8 mouse cellular contexts compared by ENCODE assay signal in the genomic region with DNA sequence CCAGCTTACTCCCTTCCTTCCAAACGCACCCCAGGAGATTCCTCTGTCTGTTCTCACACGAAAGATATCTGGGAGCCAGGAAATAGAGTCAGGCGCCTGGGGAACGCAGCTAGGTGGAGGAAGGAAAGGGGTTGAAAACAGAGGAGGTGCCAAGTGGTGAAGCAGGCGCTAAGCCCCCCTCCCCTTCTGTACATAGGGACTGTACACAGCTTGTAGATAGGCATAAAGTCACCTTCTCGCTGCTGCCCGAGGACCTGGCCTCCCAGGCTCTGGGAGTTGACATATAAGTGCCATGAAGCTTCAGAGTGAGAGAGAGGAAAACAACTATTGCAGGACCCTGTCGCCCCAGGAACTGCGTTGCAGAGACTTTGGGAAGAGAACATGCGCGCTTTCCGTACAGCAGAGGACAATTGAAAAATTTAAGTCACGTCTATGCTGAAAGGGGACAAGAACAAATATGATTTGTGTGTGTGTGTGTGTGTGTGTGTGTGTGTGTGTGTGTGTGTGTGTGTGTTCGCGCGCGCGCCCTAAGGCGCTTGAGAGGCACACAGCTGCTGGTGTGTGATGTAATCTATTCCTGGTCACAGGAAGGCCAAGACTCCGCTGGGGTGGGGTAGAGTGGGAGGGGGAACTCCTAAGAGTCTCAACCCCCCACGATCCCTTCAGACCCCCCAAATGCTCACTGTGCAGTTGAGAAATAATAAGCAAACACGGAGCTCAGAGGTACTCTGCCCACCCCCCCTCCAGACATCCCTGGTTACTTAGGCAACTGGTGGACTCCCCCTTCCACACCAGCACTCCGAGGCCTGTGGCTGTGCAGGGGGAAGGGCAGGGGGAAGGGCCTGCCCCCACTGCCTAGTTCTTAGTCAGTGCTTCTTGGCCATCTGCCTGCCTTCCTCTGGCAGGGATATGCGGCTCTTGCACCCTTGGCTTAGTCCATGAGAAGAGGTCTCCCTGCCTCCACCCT. TPM values are rescaled to one million over a fixed set of nuclear protein-coding genes. Genes with fewer than 3 reads are reported as not detected.
DNase-seq lines count a peak whose midpoint lies in the region; ATAC-seq and TF ChIP-seq lines count a peak whose summit lies in the region.

No protein-coding gene starts in this region.

- no peaks in the 10 kb centered on the region for H3K36me3 ChIP-seq in embryonic facial prominence, embryonic 11.5 days (replicated peaks; ENCODE audit: control insufficient read depth, insufficient read depth, low read depth, low read length)
- H3K36me3 ChIP-seq in heart, adult 2 months (ENCODE audit: control insufficient read depth, insufficient read depth, low read length), result peaks cover 2% of the 10 kb centered on the region
- H3K36me3 ChIP-seq in liver, embryonic 11.5 days (ENCODE audit: control insufficient read depth, insufficient read depth, low read length), result no peaks in the 10 kb centered on the region
- no peaks in the 10 kb centered on the region for H3K36me3 ChIP-seq in midbrain, postnatal 0 days (ENCODE audit: insufficient read depth, low read length)
- no peaks in the 10 kb centered on the region for H3K36me3 ChIP-seq in stomach, embryonic 16.5 days (ENCODE audit: control insufficient read depth, insufficient read depth, low read length)

- peak; percentile 70; the same call in 1 of the 2 replicates for ATAC-seq in embryonic facial prominence, embryonic 11.5 days (replicated peaks; ENCODE audit: insufficient number of reproducible peaks, low FRiP score, low TSS enrichment, low read depth)
- peak; percentile 26; the same call in 1 of the 2 replicates for ATAC-seq in liver, embryonic 11.5 days (replicated peaks; ENCODE audit: low FRiP score)
- ATAC-seq in midbrain, postnatal 0 days (ENCODE audit: low FRiP score), result peak; percentile 86
- ATAC-seq in stomach, embryonic 16.5 days (ENCODE audit: insufficient read depth, low FRiP score), result peak; percentile 94

- no peaks in the 10 kb centered on the region for H3K9me3 ChIP-seq in embryonic facial prominence, embryonic 11.5 days (replicated peaks; ENCODE audit: control insufficient read depth, low read length)
- no peaks in the 10 kb centered on the region for H3K9me3 ChIP-seq in liver, embryonic 11.5 days (ENCODE audit: control insufficient read depth, low read length)
- no peaks in the 10 kb centered on the region for H3K9me3 ChIP-seq in midbrain, postnatal 0 days (ENCODE audit: low read length)
- H3K9me3 ChIP-seq in stomach, embryonic 16.5 days (replicated peaks; ENCODE audit: control insufficient read depth, low read length), result 0 out of 2 replicates have a peak, but pooled peaks cover 2% of the 10 kb centered on the region

- H3K4me1 ChIP-seq in embryonic facial prominence, embryonic 11.5 days (ENCODE audit: control insufficient read depth, insufficient read depth, low read length), result no peaks in the 10 kb centered on the region
- H3K4me1 ChIP-seq in heart, adult 2 months (ENCODE audit: control insufficient read depth, insufficient read depth, low read length), result peaks cover 16% of the 10 kb centered on the region
- H3K4me1 ChIP-seq in liver, embryonic 11.5 days (replicated peaks; ENCODE audit: control insufficient read depth, insufficient read depth, low read length), result peaks cover 29% of the 10 kb centered on the region
- H3K4me1 ChIP-seq in midbrain, postnatal 0 days (ENCODE audit: insufficient read depth, low read length), result no peaks in the 10 kb centered on the region
- H3K4me1 ChIP-seq in stomach, embryonic 16.5 days (ENCODE audit: control insufficient read depth, insufficient read depth, low read length), result peaks cover 19% of the 10 kb centered on the region

- H3K79me2 ChIP-seq in heart, adult 2 months (replicated peaks; ENCODE audit: control insufficient read depth, insufficient read depth, low read length), result no peaks in the 10 kb centered on the region

- TF ChIP-seq POLR2A in heart, adult 2 months (IDR thresholded peaks at IDR 0.05; ENCODE audit: insufficient read depth, low read depth, low read length), result peak; percentile 33; the same call in 1 of the 2 replicates

- TF ChIP-seq CTCF in left cerebral cortex, adult 2 months (IDR thresholded peaks at IDR 0.05), result no peak
- TF ChIP-seq CTCF in heart, adult 2 months (IDR thresholded peaks at IDR 0.05), result no peak
- TF ChIP-seq CTCF in midbrain, postnatal 0 days (IDR thresholded peaks at IDR 0.05), result no peak

- H3K27me3 ChIP-seq in embryonic facial prominence, embryonic 11.5 days (ENCODE audit: control insufficient read depth, insufficient read depth, low read length), result no peaks in the 10 kb centered on the region
- H3K27me3 ChIP-seq in heart, adult 2 months (ENCODE audit: control insufficient read depth, insufficient read depth, low read length), result no peaks in the 10 kb centered on the region
- no peaks in the 10 kb centered on the region for H3K27me3 ChIP-seq in liver, embryonic 11.5 days (replicated peaks; ENCODE audit: control insufficient read depth, insufficient read depth, low read length)
- H3K27me3 ChIP-seq in midbrain, postnatal 0 days (ENCODE audit: insufficient read depth, low read length), result no peaks in the 10 kb centered on the region
- no peaks in the 10 kb centered on the region for H3K27me3 ChIP-seq in stomach, embryonic 16.5 days (ENCODE audit: control insufficient read depth, insufficient read depth, low read length)

- intact Hi-C loops in left cerebral cortex, adult 2 months (cut with DNase I), result no loop called here
- intact Hi-C loops in heart, adult 2 months (cut with DNase I), result loop anchor here (2.0 to 5.0 kb wide), 2 partner anchors 23 to 43 kb away; a partner anchor contains a TSS

- peak overlapping the region; percentile 38 for H3K4me3 ChIP-seq in left cerebral cortex, adult 2 months
- no peak overlapping the region for H3K4me3 ChIP-seq in embryonic facial prominence, embryonic 11.5 days (ENCODE audit: low read depth, low read length)
- H3K4me3 ChIP-seq in heart, adult 2 months, result peak overlapping the region; percentile 36
- peak overlapping the region; percentile 3 for H3K4me3 ChIP-seq in liver, embryonic 11.5 days (ENCODE audit: low read depth, low read length)
- H3K4me3 ChIP-seq in midbrain, postnatal 0 days (ENCODE audit: low read depth, low read length), result no peak overlapping the region; the same call in 1 of the 2 replicates
- peak overlapping the region; percentile 24 for H3K4me3 ChIP-seq in stomach, embryonic 16.5 days (replicated peaks; ENCODE audit: low read length)

- peak; percentile 61; the same call in 1 of the 2 replicates for TF ChIP-seq EP300 in heart, adult 2 months (IDR thresholded peaks at IDR 0.05; ENCODE audit: insufficient read depth, low read depth, low read length)

- DNase-seq in left cerebral cortex, adult 2 months (ENCODE audit: extremely low spot score in 1 of 2, low spot score in 2 of 2), result peak; percentile 16 to 39
- DNase-seq in left cerebral cortex, adult 11 months (ENCODE audit: low spot score), result no peak
- peak; percentile 54 for DNase-seq in embryonic facial prominence, embryonic 11.5 days (ENCODE audit: low spot score)
- peak; percentile 88 to 93 for DNase-seq in heart, adult 2 months
- peak; percentile 55 for DNase-seq in kidney, adult 18-20 months
- DNase-seq in liver, embryonic 11.5 days (ENCODE audit: low spot score), result peak; percentile 49
- peak; percentile 89 for DNase-seq in midbrain, postnatal 0 days (ENCODE audit: low spot score)

- H3K9ac ChIP-seq in embryonic facial prominence, embryonic 11.5 days (replicated peaks; ENCODE audit: low read length), result no peak overlapping the region; the same call in 1 of the 2 replicates
- H3K9ac ChIP-seq in heart, adult 2 months (ENCODE audit: low read depth, low read length), result peak overlapping the region; percentile 51
- H3K9ac ChIP-seq in liver, embryonic 11.5 days (ENCODE audit: low read depth, low read length), result peak overlapping the region; percentile 42; the same call in 1 of the 2 replicates
- no peak overlapping the region for H3K9ac ChIP-seq in midbrain, postnatal 0 days (replicated peaks; ENCODE audit: low read length, poor library complexity, severe bottlenecking)
- H3K9ac ChIP-seq in stomach, embryonic 16.5 days (ENCODE audit: low read length), result peak overlapping the region; percentile 76

- 28% methylated on average over 24 of the region's 24 CpGs for WGBS in embryonic facial prominence, embryonic 11.5 days
- WGBS in heart, adult 2 months, result 4% methylated on average over 24 of the region's 24 CpGs
- WGBS in liver, embryonic 11.5 days, result 23% methylated on average over 24 of the region's 24 CpGs
- 29% methylated on average over 24 of the region's 24 CpGs for WGBS in midbrain, postnatal 0 days
- 10% methylated on average over 24 of the region's 24 CpGs for WGBS in stomach, embryonic 16.5 days

- H3K27ac ChIP-seq in left cerebral cortex, adult 2 months, result peak overlapping the region; percentile 68
- peak overlapping the region; percentile 38; the same call in 1 of the 2 replicates for H3K27ac ChIP-seq in embryonic facial prominence, embryonic 11.5 days (replicated peaks; ENCODE audit: low read depth, low read length)
- peak overlapping the region; percentile 97 for H3K27ac ChIP-seq in heart, adult 2 months
- peak overlapping the region; percentile 20; the same call in 1 of the 2 replicates for H3K27ac ChIP-seq in liver, embryonic 11.5 days (ENCODE audit: low read depth, low read length)
- peak overlapping the region; percentile 52 for H3K27ac ChIP-seq in midbrain, postnatal 0 days (ENCODE audit: low read depth, low read length)
- peak overlapping the region; percentile 93 for H3K27ac ChIP-seq in stomach, embryonic 16.5 days (ENCODE audit: low read length)

- peak overlapping the region; percentile 14; the same call in 1 of the 2 replicates for H3K4me2 ChIP-seq in embryonic facial prominence, embryonic 11.5 days (ENCODE audit: low read depth, low read length)
- peak overlapping the region; percentile 60 for H3K4me2 ChIP-seq in liver, embryonic 11.5 days
- H3K4me2 ChIP-seq in midbrain, postnatal 0 days (ENCODE audit: low read depth, low read length, poor library complexity, severe bottlenecking), result peak overlapping the region; percentile 43
- peak overlapping the region; percentile 53 for H3K4me2 ChIP-seq in stomach, embryonic 16.5 days (ENCODE audit: low read depth, low read length)

RNA-seq across cellular contexts. Expression of a gene that starts 17.5 kb away (rescaled TPM):
- total RNA-seq in left cerebral cortex, adult 2 months (2021), result not detected
- not detected in 2 replicates for polyA plus RNA-seq in embryonic facial prominence, embryonic 11.5 days (2014; fragmentation: Nextera tagmentation; extraction: Ambion mirVana)
- total RNA-seq in heart, adult 2 months (2021), result not detected
- not detected in 2 replicates for polyA plus RNA-seq in heart, adult 2 months (2012; rRNA removed)
- not detected in 2 replicates for polyA plus RNA-seq in liver, embryonic 11.5 days (2014; fragmentation: Nextera tagmentation; extraction: Ambion mirVana)
- not detected in 2 replicates for total RNA-seq in midbrain, postnatal 0 days (2014; rRNA removed)
- not detected in 2 replicates for polyA plus RNA-seq in midbrain, postnatal 0 days (2015; fragmentation: Nextera tagmentation; extraction: Ambion mirVana)
- polyA plus RNA-seq in stomach, embryonic 16.5 days (2015; fragmentation: Nextera tagmentation; extraction: Ambion mirVana), result not detected in 2 replicates

RNA-seq across cellular contexts. Expression of a gene that starts 23.8 kb away (rescaled TPM):
- total RNA-seq in left cerebral cortex, adult 2 months (2021), result 10 to 100 TPM; 51.4 to 56.6 TPM
- polyA plus RNA-seq in embryonic facial prominence, embryonic 11.5 days (2014; fragmentation: Nextera tagmentation; extraction: Ambion mirVana), result 78.9 and 88.0 TPM in 2 replicates
- 10 to 100 TPM; 29.6 to 33.6 TPM for total RNA-seq in heart, adult 2 months (2021)
- polyA plus RNA-seq in heart, adult 2 months (2012; rRNA removed), result 11.1 and 21.8 TPM in 2 replicates
- polyA plus RNA-seq in liver, embryonic 11.5 days (2014; fragmentation: Nextera tagmentation; extraction: Ambion mirVana), result 49.6 and 50.6 TPM in 2 replicates
- 73.3 and 80.5 TPM in 2 replicates for total RNA-seq in midbrain, postnatal 0 days (2014; rRNA removed)
- 20.1 and 23.4 TPM in 2 replicates for polyA plus RNA-seq in midbrain, postnatal 0 days (2015; fragmentation: Nextera tagmentation; extraction: Ambion mirVana)
- polyA plus RNA-seq in stomach, embryonic 16.5 days (2015; fragmentation: Nextera tagmentation; extraction: Ambion mirVana), result 48.6 and 50.8 TPM in 2 replicates

Comparison
In these comparisons a context has a peak if more than half of its experiments do, and no peak if none do; other contexts are left out.
1. H3K27ac ChIP-seq: peak in every context shown above with its lines; median percentile 97 in heart, adult 2 months; 93 in stomach, embryonic 16.5 days; 68 in left cerebral cortex, adult 2 months; 52 in midbrain, postnatal 0 days; 38 in embryonic facial prominence, embryonic 11.5 days; 20 in liver, embryonic 11.5 days.
2. H3K4me3 ChIP-seq: peak in left cerebral cortex, adult 2 months (single experiment), heart, adult 2 months (single experiment), liver, embryonic 11.5 days (single experiment) and stomach, embryonic 16.5 days (single experiment); none in embryonic facial prominence, embryonic 11.5 days (single experiment) and midbrain, postnatal 0 days (single experiment).
3. ATAC-seq: peak in every context shown above with its lines; median percentile 94 in stomach, embryonic 16.5 days; 86 in midbrain, postnatal 0 days; 70 in embryonic facial prominence, embryonic 11.5 days; 26 in liver, embryonic 11.5 days.
4. H3K9ac ChIP-seq: peak in heart, adult 2 months (single experiment), liver, embryonic 11.5 days (single experiment) and stomach, embryonic 16.5 days (single experiment); none in embryonic facial prominence, embryonic 11.5 days (single experiment) and midbrain, postnatal 0 days (single experiment).
5. Peak in every context shown above with its lines, with median percentiles within 50 percentile points of each other: H3K4me2 ChIP-seq.